Mouse (Mus musculus) liver, embryonic 14.5 days (tissue): Measurements from ENCODE around the gene Slc44a1.

Experiments used
- CTCF ChIP-seq: IDR thresholded peaks from 2 replicates; pipeline ENCODE4 v1.5.1; 2016; ENCODE audit warnings: antibody characterized with exemption, low read depth, control low read depth
- EP300 ChIP-seq: IDR thresholded peaks from 2 replicates; pipeline ENCODE4 v1.6.1; 2016; ENCODE audit warnings: antibody characterized with exemption, low read depth

GRCm38 (mm10) chr4:53544889-53545288 lies 104.7 kb downstream of the Slc44a1 start:
- TF ChIP-seq CTCF: 0 out of 2 replicates have a peak, but pooled peaks have one; percentile 16
- TF ChIP-seq EP300: no peak
